Mouse (Mus musculus) MEL (cell line): Measurements from ENCODE around the gene Myo1c. TPM values are rescaled to one million over a fixed set of nuclear protein-coding genes. Genes with fewer than 3 reads are reported as not detected.

ENCODE experiments used
- DNase-seq: peaks from one replicate; pipeline ENCODE4 v3.0.0; 2011; ENCODE audit warnings: low read depth, low spot score
- H3K27ac ChIP-seq: 2 replicates; pipeline ENCODE4 v1.5.1; 2012; ENCODE audit warnings: low read depth, mild to moderate bottlenecking, control low read depth, low read length, moderate library complexity; ENCODE audit not compliant: control insufficient read depth
- H3K27me3 ChIP-seq, 2 experiments: fragments of 150-350 bp in 1 of 2; sonication (generic) in 1 of 2; 2 replicates each; pipeline ENCODE4 v1.6.1; 2012; ENCODE audit warnings: low read length in 2 of 2, mild to moderate bottlenecking in 2 of 2, improper control_type of control experiment in 1 of 2, moderate library complexity in 1 of 2; ENCODE audit not compliant: insufficient read depth in 2 of 2, control insufficient read depth in 1 of 2
- H3K36me3 ChIP-seq, 2 experiments: 2 replicates each; pipeline ENCODE4 v1.6.1; 2012 to 2014; ENCODE audit warnings: low read length in 2 of 2, improper control_type of control experiment in 1 of 2, inconsistent platforms in 1 of 2, mild to moderate bottlenecking in 1 of 2; ENCODE audit not compliant: insufficient read depth in 2 of 2, control insufficient read depth in 1 of 2
- H3K4me1 ChIP-seq, 2 experiments: fragments of 150-350 bp in 1 of 2; sonication (generic) in 1 of 2; 2 replicates each; pipeline ENCODE4 v1.6.1; 2012; ENCODE audit warnings: low read length in 2 of 2, improper control_type of control experiment in 1 of 2, mild to moderate bottlenecking in 1 of 2; ENCODE audit not compliant: insufficient read depth in 2 of 2, control insufficient read depth in 1 of 2
- H3K4me3 ChIP-seq, 2 experiments: fragments of 150-350 bp in 1 of 2; sonication (generic) in 1 of 2; 2 replicates each; pipeline ENCODE4 v1.5.1; 2012; ENCODE audit warnings: low read depth in 2 of 2, low read length in 2 of 2, mild to moderate bottlenecking in 2 of 2, moderate library complexity in 2 of 2, control low read depth in 1 of 2, improper control_type of control experiment in 1 of 2; ENCODE audit not compliant: control insufficient read depth in 1 of 2, insufficient read depth in 1 of 2
- H3K79me2 ChIP-seq: 2 replicates; pipeline ENCODE4 v1.6.1; 2012; ENCODE audit warnings: mild to moderate bottlenecking, low read length, moderate library complexity; ENCODE audit not compliant: control insufficient read depth, poor library complexity, insufficient read depth
- H3K9ac ChIP-seq: 2 replicates; pipeline ENCODE4 v1.6.1; 2012; ENCODE audit warnings: low read depth, mild to moderate bottlenecking, control low read depth, low read length, moderate library complexity; ENCODE audit not compliant: control insufficient read depth, poor library complexity, severe bottlenecking
- H3K9me3 ChIP-seq: fragments of 150-350 bp; sonication (generic); replicated peaks from 2 replicates; pipeline ENCODE4 v1.6.1; 2012; ENCODE audit warnings: mild to moderate bottlenecking, low read length, improper control_type of control experiment, moderate library complexity; ENCODE audit not compliant: insufficient read depth
- CHD1 ChIP-seq: IDR thresholded peaks from 2 replicates; pipeline ENCODE4 v1.6.1; 2012; ENCODE audit warnings: low read depth, mild to moderate bottlenecking, inconsistent platforms, low read length, improper control_type of control experiment
- CTCF ChIP-seq, 3 experiments: IDR thresholded peaks in 2 of 3; conservative IDR thresholded peaks in 1 of 3; 2 replicates each; pipeline ENCODE4 v1.5.1; 2011 to 2012; ENCODE audit warnings: low read length in 3 of 3, low read depth in 2 of 3, mild to moderate bottlenecking in 2 of 3, improper control_type of control experiment in 1 of 3, inconsistent platforms in 1 of 3, mixed read lengths in 1 of 3, moderate library complexity in 1 of 3; ENCODE audit not compliant: control insufficient read depth in 1 of 3, insufficient read depth in 1 of 3, poor library complexity in 1 of 3, severe bottlenecking in 1 of 3
- E2F4 ChIP-seq: IDR thresholded peaks from 2 replicates; pipeline ENCODE4 v1.6.1; 2011; ENCODE audit warnings: low read depth, low read length, improper control_type of control experiment, borderline replicate concordance
- ELF1 ChIP-seq: IDR thresholded peaks from 2 replicates; pipeline ENCODE4 v1.6.1; 2014; ENCODE audit warnings: low read depth, mild to moderate bottlenecking, inconsistent platforms, low read length, improper control_type of control experiment, moderate library complexity
- ETS1 ChIP-seq: IDR thresholded peaks from 2 replicates; pipeline ENCODE4 v1.6.1; 2012; ENCODE audit warnings: low read depth, mild to moderate bottlenecking, inconsistent platforms, low read length, improper control_type of control experiment, moderate library complexity
- GABPA ChIP-seq: IDR thresholded peaks from 2 replicates; pipeline ENCODE4 v1.6.1; 2012; ENCODE audit warnings: low read depth, mild to moderate bottlenecking, inconsistent platforms, low read length, improper control_type of control experiment, moderate library complexity
- HCFC1 ChIP-seq: IDR thresholded peaks from 2 replicates; pipeline ENCODE4 v1.6.1; 2012; ENCODE audit warnings: low read depth, mild to moderate bottlenecking, inconsistent platforms, low read length, improper control_type of control experiment, moderate library complexity
- JUND ChIP-seq: IDR thresholded peaks from 2 replicates; pipeline ENCODE4 v1.6.1; 2011; ENCODE audit warnings: low read depth, mild to moderate bottlenecking, improper control_type of control experiment, low read length
- KAT2A ChIP-seq: conservative IDR thresholded peaks from 2 replicates; pipeline ENCODE4 v1.6.1; 2012; ENCODE audit warnings: low read depth, low read length, improper control_type of control experiment, inconsistent platforms
- MEF2A ChIP-seq: IDR thresholded peaks from 2 replicates; pipeline ENCODE4 v1.6.1; 2014; ENCODE audit warnings: low read depth, mild to moderate bottlenecking, inconsistent platforms, low read length, improper control_type of control experiment; ENCODE audit not compliant: poor library complexity, insufficient replicate concordance, severe bottlenecking; ENCODE audit errors: extremely low read depth
- MXI1 ChIP-seq: IDR thresholded peaks from 2 replicates; pipeline ENCODE4 v1.6.1; 2011; ENCODE audit warnings: mild to moderate bottlenecking, low read depth, low read length, improper control_type of control experiment
- MYB ChIP-seq: IDR thresholded peaks from 2 replicates; pipeline ENCODE4 v1.6.1; 2011; ENCODE audit warnings: mild to moderate bottlenecking, low read depth, low read length, improper control_type of control experiment
- MYC ChIP-seq: IDR thresholded peaks from 2 replicates; pipeline ENCODE4 v1.6.1; 2011; ENCODE audit warnings: low read depth, mild to moderate bottlenecking, low read length, improper control_type of control experiment, moderate library complexity
- NELFE ChIP-seq: IDR thresholded peaks from 2 replicates; pipeline ENCODE4 v1.6.1; 2011; ENCODE audit warnings: low read depth, low read length, improper control_type of control experiment
- NRF1 ChIP-seq: IDR thresholded peaks from 2 replicates; pipeline ENCODE4 v1.6.1; 2014; ENCODE audit warnings: low read depth, mild to moderate bottlenecking, inconsistent platforms, low read length, improper control_type of control experiment, moderate library complexity; ENCODE audit not compliant: poor library complexity, insufficient read depth, severe bottlenecking
- POLR2A ChIP-seq, 2 experiments: IDR thresholded peaks; 2 replicates each; pipeline ENCODE4 v1.6.1; 2011 to 2012; ENCODE audit warnings: low read length in 2 of 2, mild to moderate bottlenecking in 2 of 2, control low read depth in 1 of 2, improper control_type of control experiment in 1 of 2, low read depth in 1 of 2, moderate library complexity in 1 of 2; ENCODE audit not compliant: control insufficient read depth in 1 of 2, insufficient read depth in 1 of 2, poor library complexity in 1 of 2
- POLR2AphosphoS2 ChIP-seq: IDR thresholded peaks from 2 replicates; pipeline ENCODE4 v1.6.1; 2011; ENCODE audit warnings: low read length, improper control_type of control experiment
- POLR2AphosphoS5 ChIP-seq: IDR thresholded peaks from 2 replicates; pipeline ENCODE4 v1.6.1; 2012; ENCODE audit warnings: low read depth, borderline replicate concordance, mild to moderate bottlenecking, inconsistent platforms, low read length, moderate library complexity, mixed read lengths
- RAD21 ChIP-seq: IDR thresholded peaks from 2 replicates; pipeline ENCODE4 v1.6.1; 2011; ENCODE audit warnings: mild to moderate bottlenecking, low read depth, low read length, improper control_type of control experiment
- RCOR1 ChIP-seq: IDR thresholded peaks from 2 replicates; pipeline ENCODE4 v1.6.1; 2012; ENCODE audit warnings: low read depth, mild to moderate bottlenecking, inconsistent platforms, low read length, improper control_type of control experiment
- SIN3A ChIP-seq: IDR thresholded peaks from 2 replicates; pipeline ENCODE4 v1.6.1; 2012; ENCODE audit warnings: low read length, improper control_type of control experiment, inconsistent platforms
- SMC3 ChIP-seq: IDR thresholded peaks from 2 replicates; pipeline ENCODE4 v1.6.1; 2011; ENCODE audit warnings: low read depth, low read length, improper control_type of control experiment
- TBP ChIP-seq: IDR thresholded peaks from 2 replicates; pipeline ENCODE4 v1.8.0; 2011; ENCODE audit warnings: low read depth, low read length, improper control_type of control experiment
- TCF12 ChIP-seq: IDR thresholded peaks from 2 replicates; pipeline ENCODE4 v1.6.1; 2014; ENCODE audit warnings: low read depth, mild to moderate bottlenecking, inconsistent platforms, low read length, improper control_type of control experiment, moderate library complexity
- UBTF ChIP-seq: IDR thresholded peaks from 2 replicates; pipeline ENCODE4 v1.6.1; 2012; ENCODE audit warnings: low read depth, mild to moderate bottlenecking, inconsistent platforms, low read length, improper control_type of control experiment, moderate library complexity, borderline replicate concordance; ENCODE audit not compliant: insufficient read depth
- ZMIZ1 ChIP-seq: IDR thresholded peaks from 2 replicates; pipeline ENCODE4 v1.6.1; 2012; ENCODE audit warnings: low read depth, mild to moderate bottlenecking, inconsistent platforms, low read length, improper control_type of control experiment, moderate library complexity
- ZNF384 ChIP-seq: IDR thresholded peaks from 2 replicates; pipeline ENCODE4 v1.6.1; 2012; ENCODE audit warnings: low read depth, mild to moderate bottlenecking, inconsistent platforms, low read length, improper control_type of control experiment
- polyA plus RNA-seq, 2 experiments: library from polyadenylated mRNA; stranded (reverse) in 1 of 2; unstranded in 1 of 2; fragments of >175 nt in 1 of 2; fragments of >200 nt in 1 of 2; gene quantifications; 2 replicates each; pipeline versions ENCODE4 v1.2.1 to v1.2.4; 2012; ENCODE audit warnings: low replicate concordance in 2 of 2, low read depth in 1 of 2; ENCODE audit not compliant: insufficient read length in 2 of 2, insufficient read depth in 1 of 2, missing spikeins in 1 of 2
- total RNA-seq: library from RNA; depleted of rRNA; stranded (reverse); fragments of 300-350 nt; gene quantifications from 2 replicates; pipeline ENCODE4 v1.2.3, GENCODE M21; 2012

The Myo1c gene
- total and polyA plus RNA-seq, 3 experiments = 33.2 to 45.6 TPM; not detected in 1

DNA sequence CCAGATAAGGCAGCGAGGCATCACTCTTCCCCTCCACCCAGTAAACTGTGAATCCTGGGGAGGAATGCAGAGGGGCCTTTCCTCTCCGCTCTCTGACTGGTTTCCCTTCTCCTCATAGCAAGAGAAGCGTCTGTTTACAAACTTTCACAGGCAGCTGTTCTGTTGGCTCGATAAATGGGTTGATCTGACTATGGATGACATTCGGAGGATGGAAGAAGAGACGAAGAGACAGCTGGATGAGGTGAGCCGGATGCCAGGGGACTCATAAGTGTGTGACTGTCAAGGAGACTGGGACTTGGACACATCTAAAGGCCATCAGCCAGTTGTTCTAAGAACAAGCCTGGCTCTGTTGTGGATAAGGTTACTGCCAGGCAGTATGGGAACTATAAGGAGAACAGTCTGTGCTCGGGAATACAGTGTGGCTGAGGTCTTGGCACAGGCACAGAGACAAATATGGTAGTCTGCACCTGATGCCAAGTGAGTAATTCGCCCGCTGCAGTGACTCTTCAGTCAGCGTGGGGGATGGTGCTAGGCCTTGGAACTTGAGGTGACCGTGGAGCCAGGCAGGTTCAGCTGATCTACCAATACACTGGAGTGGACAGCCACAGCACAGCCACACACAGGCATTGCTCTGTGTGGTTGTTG lies 30.0 kb upstream of the Myo1c start:
- TF ChIP-seq POLR2AphosphoS2 (no peak), CHD1 (no peak), MXI1 (no peak), MYB (no peak), SIN3A (no peak), HCFC1 (no peak), ZMIZ1 (no peak), ETS1 (no peak), KAT2A (no peak), MEF2A (no peak), POLR2A (IDR thresholded peaks at IDR 0.05; ENCODE audit: control insufficient read depth in 1 of 2, insufficient read depth in 1 of 2, low read depth in 1 of 2, low read length in 2 of 2, poor library complexity in 1 of 2) (no peak), RAD21 (no peak), E2F4 (no peak), ELF1 (no peak)
- H3K27ac ChIP-seq = no peak overlapping the region
- no peak overlapping the region for H3K4me3 ChIP-seq
- no peaks in the 10 kb centered on the region for H3K9me3 ChIP-seq
- H3K27me3 ChIP-seq = no peaks in the 10 kb centered on the region
- H3K79me2 ChIP-seq = no peaks in the 10 kb centered on the region; the same call in 1 of the 2 replicates
- H3K4me1 ChIP-seq = peaks cover 20 to 25% of the 10 kb centered on the region in 2 experiments
- no peak for DNase-seq
- H3K36me3 ChIP-seq = peaks cover 11 to 27% of the 10 kb centered on the region in 2 experiments
- H3K9ac ChIP-seq = no peak overlapping the region

DNA sequence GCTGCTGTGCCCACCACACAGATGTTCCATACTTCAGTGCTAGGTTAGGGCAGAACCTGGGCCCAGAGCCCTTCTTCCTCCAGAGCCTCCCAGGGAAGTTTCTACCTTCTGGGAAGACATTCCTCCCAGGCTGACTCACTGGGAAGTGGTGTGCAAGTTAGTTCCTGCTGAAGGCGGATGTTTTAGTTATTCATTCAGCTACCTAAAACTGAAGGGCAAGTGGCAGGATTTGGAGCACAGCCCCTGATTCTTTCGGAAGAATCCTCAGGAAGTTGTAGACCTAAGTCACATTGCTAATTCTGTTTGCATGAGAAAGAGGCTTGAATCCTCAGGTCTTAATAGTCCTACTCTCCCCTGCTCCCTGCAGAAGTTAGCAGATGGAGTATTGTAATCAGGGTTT lies 28.9 kb upstream of the Myo1c start:
- Histone ChIP-seq H3K9me3 (no peaks in the 10 kb centered on the region), H3K79me2 (no peaks in the 10 kb centered on the region; the same call in 1 of the 2 replicates), H3K27me3 (no peaks in the 10 kb centered on the region), H3K9ac (no peak overlapping the region), H3K27ac (no peak overlapping the region)
- DNase-seq = no peak
- TF ChIP-seq MEF2A (no peak), KAT2A (no peak), GABPA (no peak), SIN3A (no peak), UBTF (no peak), TCF12 (no peak), MXI1 (no peak), POLR2AphosphoS5 (no peak), CHD1 (no peak), JUND (no peak), ETS1 (no peak), TBP (no peak), MYB (no peak), SMC3 (no peak), ZNF384 (no peak), RCOR1 (no peak), CTCF (IDR thresholded peaks at IDR 0.05 in 2 of 3, conservative IDR thresholded peaks at IDR 0.05 in 1 of 3; ENCODE audit: control insufficient read depth in 1 of 3, insufficient read depth in 1 of 3, low read depth in 2 of 3, low read length in 3 of 3, poor library complexity in 1 of 3, severe bottlenecking in 1 of 3) (no peak), NRF1 (no peak), MYC (no peak), NELFE (no peak)
- TF ChIP-seq, all 39 proteins: peak for 0
- Histone ChIP-seq H3K4me3 (no peak overlapping the region), H3K36me3 (peaks cover 11 to 27% of the 10 kb centered on the region in 2 experiments), H3K4me1 (peaks cover 20 to 25% of the 10 kb centered on the region in 2 experiments)
